Mouse (Mus musculus) cerebellum, adult 2 months (tissue): ENCODE data around the gene Afmid. TPM values are rescaled to one million over a fixed set of nuclear protein-coding genes. Genes with fewer than 3 reads are reported as not detected.

Source experiments
- DNase-seq, 2 experiments: peaks; one replicate each; pipeline ENCODE4 v3.0.0; 2021
- H3K27ac ChIP-seq: fragments of 200-500 bp; 2 replicates; pipeline ENCODE4 v1.5.1; 2012; ENCODE audit warnings: low read length, control low read depth, inconsistent platforms; ENCODE audit not compliant: insufficient read depth
- H3K27me3 ChIP-seq: fragments of 200-500 bp; 2 replicates; pipeline ENCODE4 v1.6.1; 2012; ENCODE audit warnings: inconsistent platforms, mild to moderate bottlenecking, low read length, moderate library complexity; ENCODE audit not compliant: control insufficient read depth, insufficient read depth
- H3K4me1 ChIP-seq: fragments of 200-500 bp; 2 replicates; pipeline ENCODE4 v1.6.1; 2011; ENCODE audit warnings: low read length; ENCODE audit not compliant: control insufficient read depth, insufficient read depth
- H3K4me3 ChIP-seq: fragments of 200-500 bp; replicated peaks from 2 replicates; pipeline ENCODE3; 2011; ENCODE audit warnings: mild to moderate bottlenecking, low read depth, low read length, control low read depth; ENCODE audit not compliant: insufficient read depth
- CTCF ChIP-seq: fragments of 200-500 bp; IDR thresholded peaks from 2 replicates; pipeline ENCODE4 v1.5.1; 2011; ENCODE audit warnings: low read depth, mild to moderate bottlenecking, control low read depth, low read length, moderate library complexity, borderline replicate concordance; ENCODE audit not compliant: insufficient read depth
- POLR2A ChIP-seq: fragments of 200-500 bp; IDR thresholded peaks from 2 replicates; pipeline ENCODE4 v1.6.1; 2011; ENCODE audit warnings: low read length, control low read depth, borderline replicate concordance; ENCODE audit not compliant: insufficient read depth
- WGBS: fragments of 180-500 bp; shearing (Covaris S2); methylation state at CpG from one replicate; pipeline ENCODE4 v1.1.7; 2018; 5-methylcytosine and 5-hydroxymethylcytosine counted together
- polyA plus RNA-seq: library from polyadenylated mRNA; depleted of rRNA; stranded (reverse); fragments of >200 nt; gene quantifications from 2 replicates; pipeline ENCODE4 v1.2.3, GENCODE M21; 2012

Afmid gene
- polyA plus RNA-seq, 1 experiment, result 3.8 TPM

- H3K27me3 ChIP-seq, result no peaks in the 10 kb centered on the region
- H3K4me1 ChIP-seq, result no peaks in the 10 kb centered on the region
- TF ChIP-seq POLR2A, result no peak
- no peak for TF ChIP-seq CTCF
- H3K4me3 ChIP-seq, result no peak overlapping the region
- DNase-seq, result no peak
- H3K27ac ChIP-seq, result no peak overlapping the region
- WGBS, result 82% methylated on average over 3 of the region's 3 CpGs
These were observed 27.2 kb downstream of the Afmid start for GRCm38 (mm10) chr11:117852875-117853274.

GRCm38 (mm10) chr11:117854241-117854640, 28.5 kb downstream of the Afmid start:
- DNase-seq, result no peak
- WGBS, result 87% methylated on average over 9 of the region's 9 CpGs
- Histone ChIP-seq H3K27ac (no peak overlapping the region), H3K27me3 (no peaks in the 10 kb centered on the region), H3K4me1 (no peaks in the 10 kb centered on the region), H3K4me3 (no peak overlapping the region)
- TF ChIP-seq POLR2A (no peak), CTCF (no peak)

- Histone ChIP-seq H3K27me3 (no peaks in the 10 kb centered on the region), H3K27ac (no peak overlapping the region), H3K4me1 (no peaks in the 10 kb centered on the region), H3K4me3 (no peak overlapping the region)
- WGBS, result 95% methylated on average over 5 of the region's 5 CpGs
- TF ChIP-seq POLR2A (no peak), CTCF (no peak)
- DNase-seq, result no peak
These were observed 29.6 kb downstream of the Afmid start for GRCm38 (mm10) chr11:117855360-117855759.

GRCm38 (mm10) chr11:117855975-117856374, 30.3 kb downstream of the Afmid start:
- H3K27ac ChIP-seq, result no peak overlapping the region
- H3K4me1 ChIP-seq, result no peaks in the 10 kb centered on the region
- no peak for TF ChIP-seq CTCF
- no peak for TF ChIP-seq POLR2A
- H3K27me3 ChIP-seq, result no peaks in the 10 kb centered on the region
- no peak for DNase-seq
- WGBS, result 89% methylated on average over 1 of the region's 1 CpGs
- H3K4me3 ChIP-seq, result no peak overlapping the region

- DNase-seq, result no peak
- no peak overlapping the region for H3K27ac ChIP-seq
- no peaks in the 10 kb centered on the region for H3K27me3 ChIP-seq
- TF ChIP-seq POLR2A, result no peak
- TF ChIP-seq CTCF, result no peak
- H3K4me1 ChIP-seq, result no peaks in the 10 kb centered on the region
- WGBS, result 92% methylated on average over 10 of the region's 10 CpGs
- no peak overlapping the region for H3K4me3 ChIP-seq
These were observed 31.7 kb downstream of the Afmid start for GRCm38 (mm10) chr11:117857462-117857861.

- TF ChIP-seq CTCF (no peak), POLR2A (no peak)
- Histone ChIP-seq H3K4me1 (no peaks in the 10 kb centered on the region), H3K27ac (no peak overlapping the region), H3K27me3 (no peaks in the 10 kb centered on the region), H3K4me3 (no peak overlapping the region)
- 26% methylated on average over 3 of the region's 3 CpGs for WGBS
- DNase-seq, result no peak
These were observed 32.7 kb downstream of the Afmid start for GRCm38 (mm10) chr11:117858392-117858791.

- TF ChIP-seq POLR2A, result no peak
- no peak for TF ChIP-seq CTCF
These were observed 34.9 kb downstream of the Afmid start, which contains the start of gene Tmem235 for GRCm38 (mm10) chr11:117860601-117861000. TSS of gene Tmem235 (plus strand) at chr11:117860752.

GRCm38 (mm10) chr11:117863174-117863856, 37.6 kb downstream of the Afmid start:
- TF ChIP-seq CTCF, result no peak
- TF ChIP-seq POLR2A, result no peak
- WGBS, result 48% methylated on average over 11 of the region's 11 CpGs
- Histone ChIP-seq H3K4me1 (no peaks in the 10 kb centered on the region), H3K27me3 (no peaks in the 10 kb centered on the region), H3K4me3 (no peak overlapping the region), H3K27ac (no peak overlapping the region)
- DNase-seq, result no peak

More at GRCm38 (mm10) chr11:117860601-117861000, 34.9 kb downstream of the Afmid start, which contains the start of gene Tmem235:
- Histone ChIP-seq H3K4me3 (no peak within 1 kb of the TSS), H3K4me1 (no peaks in the 10 kb centered on the region), H3K27ac (no peak within 1 kb of the TSS), H3K27me3 (no peaks in the 10 kb centered on the region)
- DNase-seq, result no peak
- 7% methylated on average over 23 of the region's 23 CpGs for WGBS
